Mouse (Mus musculus) heart, adult 2 months (tissue): ENCODE measurements around the gene Entpd2.

ENCODE experiments used
- CTCF ChIP-seq: fragments of 200-600 bp; IDR thresholded peaks from 2 replicates; pipeline ENCODE4 v1.8.1; 2022; ENCODE audit warnings: antibody characterized with exemption, mild to moderate bottlenecking, moderate library complexity
- EP300 ChIP-seq: fragments of 200-500 bp; IDR thresholded peaks from 2 replicates; pipeline ENCODE4 v1.6.1; 2011; ENCODE audit warnings: low read depth, low read length, control low read depth; ENCODE audit not compliant: insufficient read depth

DNA sequence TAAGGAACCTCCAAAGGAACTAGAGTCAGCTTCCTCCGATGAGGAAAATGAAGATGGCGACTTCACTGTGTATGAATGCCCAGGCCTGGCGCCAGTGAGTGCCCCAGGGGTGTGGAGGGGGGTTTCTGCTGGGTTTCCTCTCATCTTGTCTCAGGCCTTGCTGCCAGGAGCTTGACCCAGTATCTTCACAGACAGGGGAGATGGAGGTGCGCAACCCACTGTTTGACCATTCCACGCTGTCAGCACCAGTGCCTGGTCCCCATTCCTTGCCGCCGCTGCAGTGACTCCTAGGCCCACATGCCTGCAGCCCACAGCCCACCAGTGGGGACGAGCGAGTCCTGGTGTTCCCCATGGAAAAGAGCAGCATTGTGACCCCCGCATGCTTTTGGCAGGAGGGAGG is 13.2 kb downstream of the Entpd2 start:
- TF ChIP-seq CTCF (no peak), EP300 (no peak)
